Mouse (Mus musculus) intestine, embryonic 15.5 days (tissue): Measurements from ENCODE around the gene Itgad. TPM values are rescaled to one million over a fixed set of nuclear protein-coding genes. Genes with fewer than 3 reads are reported as not detected.

Experiments
- ATAC-seq: fragments of 200-750 bp; cut with Nextera tagmentation; 2 replicates; pipeline ENCODE4 v1.8.0; 2017; ENCODE audit warnings: moderate TSS enrichment, moderate library complexity
- H3K27ac ChIP-seq: fragments of 300-500 bp; sonication (generic); 2 replicates; pipeline ENCODE4 v1.5.1; 2015; ENCODE audit warnings: mild to moderate bottlenecking, inconsistent platforms
- H3K27me3 ChIP-seq: fragments of 300-500 bp; sonication (generic); replicated peaks from 2 replicates; pipeline ENCODE4 v1.6.1; 2015; ENCODE audit warnings: inconsistent platforms
- H3K36me3 ChIP-seq: fragments of 300-500 bp; sonication (generic); 2 replicates; pipeline ENCODE4 v1.6.1; 2015; ENCODE audit warnings: inconsistent platforms
- H3K4me1 ChIP-seq: fragments of 300-500 bp; sonication (generic); replicated peaks from 2 replicates; pipeline ENCODE4 v1.6.1; 2015; ENCODE audit warnings: inconsistent platforms
- H3K4me2 ChIP-seq: fragments of 300-500 bp; sonication (generic); replicated peaks from 2 replicates; pipeline ENCODE4 v1.6.1; 2015; ENCODE audit warnings: mild to moderate bottlenecking, inconsistent platforms
- H3K4me3 ChIP-seq: fragments of 300-500 bp; sonication (generic); replicated peaks from 2 replicates; pipeline ENCODE4 v1.5.1; 2015; ENCODE audit warnings: inconsistent platforms
- H3K9ac ChIP-seq: fragments of 300-500 bp; sonication (generic); 2 replicates; pipeline ENCODE4 v1.6.1; 2015; ENCODE audit warnings: inconsistent platforms
- H3K9me3 ChIP-seq: fragments of 300-500 bp; sonication (generic); 2 replicates; pipeline ENCODE4 v1.6.1; 2016; ENCODE audit warnings: inconsistent platforms
- WGBS: fragments of 180-500 bp; shearing (Covaris S2); methylation state at CpG from one replicate; pipeline ENCODE4 v1.1.7; 2015; 5-methylcytosine and 5-hydroxymethylcytosine counted together
- polyA plus RNA-seq: library from polyadenylated mRNA; unstranded; fragments of >200 nt; fragmentation: Nextera tagmentation; extraction: Ambion mirVana; gene quantifications from 2 replicates; pipeline ENCODE4 v1.2.1, GENCODE M21; 2015

Gene Itgad
- polyA plus RNA-seq, 1 experiment from 2014 or later: not detected

DNA sequence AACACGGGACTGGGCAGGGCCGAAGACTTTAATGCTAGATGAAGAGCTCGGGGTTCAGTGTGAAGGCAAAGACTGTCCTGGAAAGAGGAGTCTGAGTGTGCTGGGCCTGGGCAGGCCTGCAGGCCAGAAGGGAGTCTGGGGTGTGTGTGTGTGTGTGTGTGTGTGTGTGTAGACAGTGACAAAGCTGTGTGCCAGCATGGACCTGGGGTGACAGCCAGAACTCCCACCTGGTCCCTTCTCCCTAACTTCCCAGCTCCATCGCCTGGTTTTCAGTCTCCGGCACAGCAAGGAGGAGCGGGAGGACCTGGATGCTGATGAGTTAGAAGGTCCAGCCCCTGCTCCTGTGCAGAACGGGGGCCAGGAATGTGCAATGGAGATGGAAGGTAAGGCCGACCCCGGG lies 117.3 kb downstream of the Itgad start:
- no peak overlapping the region for H3K27ac ChIP-seq
- no peak overlapping the region for H3K9ac ChIP-seq
- WGBS: 95% methylated on average over 9 of the region's 9 CpGs
- no peak overlapping the region for H3K4me2 ChIP-seq
- peaks cover 3% of the 10 kb centered on the region; the same call in 1 of the 2 replicates for H3K4me1 ChIP-seq
- peaks cover 47% of the 10 kb centered on the region for H3K36me3 ChIP-seq
- no peaks in the 10 kb centered on the region for H3K27me3 ChIP-seq
- H3K4me3 ChIP-seq: no peak overlapping the region
- no peaks in the 10 kb centered on the region for H3K9me3 ChIP-seq
- no peak for ATAC-seq

Other genes with a start within 250 kb of the Itgad start
- gene Kat8, start 241.9 kb upstream of the Itgad start, polyA plus RNA-seq: 31.7 and 32.3 TPM in 2 replicates
- gene Prss8, start 224.3 kb upstream of the Itgad start, polyA plus RNA-seq: 58.5 and 67.5 TPM in 2 replicates
- gene Prss36, start 207.7 kb upstream of the Itgad start, polyA plus RNA-seq: 8.2 and 9.6 TPM in 2 replicates
- 306 and 315 TPM in 2 replicates for gene Fus, start 186.9 kb upstream of the Itgad start, polyA plus RNA-seq
- gene Pycard, start 160.5 kb upstream of the Itgad start, polyA plus RNA-seq: 418 and 480 TPM in 2 replicates
- gene Trim72, start 150.4 kb upstream of the Itgad start, polyA plus RNA-seq: 0.19 and 0.53 TPM in 2 replicates
- 2.1 TPM in 2 replicates for gene Itgam, start 91.7 kb upstream of the Itgad start, polyA plus RNA-seq
- not detected in 2 replicates for gene Gm49368, start 91.7 kb upstream of the Itgad start, polyA plus RNA-seq
- gene Itgax, start 24.8 kb upstream of the Itgad start, polyA plus RNA-seq: 0.58 and 0.59 TPM in 2 replicates
- 0.43 and 0.88 TPM in 2 replicates for gene Cox6a2, start 52.0 kb downstream of the Itgad start, polyA plus RNA-seq
- gene Armc5, start 83.0 kb downstream of the Itgad start, polyA plus RNA-seq: 17.4 and 17.6 TPM in 2 replicates
- gene 9130023H24Rik, start 83.7 kb downstream of the Itgad start, polyA plus RNA-seq: 5.7 and 6.1 TPM in 2 replicates
- gene Tgfb1i1, start 92.4 kb downstream of the Itgad start, polyA plus RNA-seq: 160 and 163 TPM in 2 replicates
- gene Slc5a2, start 111.3 kb downstream of the Itgad start, polyA plus RNA-seq: 0.20 and 0.24 TPM in 2 replicates
- 43.0 and 51.0 TPM in 2 replicates for gene BC017158, start 143.8 kb downstream of the Itgad start, polyA plus RNA-seq